Mouse (Mus musculus) splenic B cell, adult 2 months (primary cell): ENCODE data around the gene Hist1h2ak.
"Not testable (repeated sequence)": the region's sequence is repeated elsewhere in the genome, so short reads cannot be mapped to it uniquely, and the experiment has no call there.

ENCODE experiments used
- DNase-seq: peaks from one replicate; pipeline ENCODE4 v3.0.0-alpha.2; 2011; ENCODE audit warnings: low read depth, low spot score
- H3K27me3 ChIP-seq: 2 replicates; pipeline ENCODE4 v1.6.1; 2012; ENCODE audit warnings: mild to moderate bottlenecking, low read length, moderate library complexity, mixed read lengths; ENCODE audit not compliant: control insufficient read depth, poor library complexity, insufficient read depth, severe bottlenecking
- H3K36me3 ChIP-seq: 2 replicates; pipeline ENCODE4 v1.6.1; 2012; ENCODE audit warnings: mild to moderate bottlenecking, low read length, moderate library complexity, mixed read lengths; ENCODE audit not compliant: control insufficient read depth, poor library complexity, insufficient read depth, severe bottlenecking

Hist1h2ak gene

GRCm38 (mm10) chr13:21753524-21754285 lies at the start of gene Hist1h2ak, which contains the start of gene Hist1h2bn:
Hist1h2ak (minus strand) TSS chr13:21753827.
Hist1h2bn (plus strand) TSS chr13:21754123.
- H3K27me3 ChIP-seq, H3K36me3 ChIP-seq: not testable (repeated sequence)
- peak; percentile 95 for DNase-seq

DNA sequence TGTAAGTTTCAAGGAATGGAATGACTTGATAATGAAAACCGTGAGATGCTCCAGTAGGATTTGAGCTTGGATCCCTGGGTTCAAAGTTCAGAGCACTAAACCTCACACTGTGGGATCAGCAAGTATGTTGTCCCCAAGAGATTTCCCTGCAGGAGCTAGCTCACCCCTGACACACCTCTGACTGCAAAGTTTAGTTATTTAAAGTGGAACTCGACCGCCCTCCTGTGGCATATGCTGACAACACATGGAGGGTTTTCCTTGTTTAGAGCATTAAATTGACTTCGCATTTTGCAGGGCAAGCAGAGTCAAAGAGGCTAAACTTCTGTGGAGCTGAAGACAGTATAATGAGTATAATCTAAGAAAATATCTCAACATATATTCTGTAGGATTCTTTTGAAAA lies 49.4 kb upstream of the Hist1h2ak start:
- not testable (repeated sequence) for H3K27me3 ChIP-seq, DNase-seq, H3K36me3 ChIP-seq

GRCm38 (mm10) chr13:21797163-21797562 lies 43.5 kb upstream of the Hist1h2ak start:
- not testable (repeated sequence) for H3K36me3 ChIP-seq, DNase-seq, H3K27me3 ChIP-seq

GRCm38 (mm10) chr13:21795584-21795983 lies 42.0 kb upstream of the Hist1h2ak start:
- H3K27me3 ChIP-seq: no peaks in the 10 kb centered on the region
- DNase-seq: no peak
- H3K36me3 ChIP-seq: no peaks in the 10 kb centered on the region

GRCm38 (mm10) chr13:21790601-21791283 lies 37.1 kb upstream of the Hist1h2ak start:
- no peaks in the 10 kb centered on the region for H3K27me3 ChIP-seq
- no peak for DNase-seq

DNA sequence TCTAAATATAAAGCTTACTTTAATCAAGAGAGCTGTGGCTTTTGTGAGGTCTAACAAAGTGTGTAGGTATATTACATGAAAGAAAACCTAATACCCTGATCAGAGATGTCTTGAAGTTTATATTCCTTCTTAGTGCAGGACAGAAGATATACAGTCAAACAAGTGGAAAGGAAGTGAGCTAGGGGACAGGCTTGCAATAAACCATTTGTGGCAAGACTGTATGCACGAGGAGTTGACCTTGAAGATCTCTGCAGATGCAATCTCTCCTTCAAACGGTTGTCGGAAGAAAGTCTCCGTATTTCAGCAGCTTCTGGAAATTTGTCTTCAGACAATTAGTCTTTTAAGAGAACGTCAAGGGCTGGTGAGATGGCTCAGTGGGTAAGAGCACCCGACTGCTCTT lies 36.3 kb upstream of the Hist1h2ak start:
- Histone ChIP-seq H3K27me3 (no peaks in the 10 kb centered on the region), H3K36me3 (no peaks in the 10 kb centered on the region)
- DNase-seq: no peak

More at GRCm38 (mm10) chr13:21790601-21791283, 37.1 kb upstream of the Hist1h2ak start:
- H3K36me3 ChIP-seq: no peaks in the 10 kb centered on the region

DNA sequence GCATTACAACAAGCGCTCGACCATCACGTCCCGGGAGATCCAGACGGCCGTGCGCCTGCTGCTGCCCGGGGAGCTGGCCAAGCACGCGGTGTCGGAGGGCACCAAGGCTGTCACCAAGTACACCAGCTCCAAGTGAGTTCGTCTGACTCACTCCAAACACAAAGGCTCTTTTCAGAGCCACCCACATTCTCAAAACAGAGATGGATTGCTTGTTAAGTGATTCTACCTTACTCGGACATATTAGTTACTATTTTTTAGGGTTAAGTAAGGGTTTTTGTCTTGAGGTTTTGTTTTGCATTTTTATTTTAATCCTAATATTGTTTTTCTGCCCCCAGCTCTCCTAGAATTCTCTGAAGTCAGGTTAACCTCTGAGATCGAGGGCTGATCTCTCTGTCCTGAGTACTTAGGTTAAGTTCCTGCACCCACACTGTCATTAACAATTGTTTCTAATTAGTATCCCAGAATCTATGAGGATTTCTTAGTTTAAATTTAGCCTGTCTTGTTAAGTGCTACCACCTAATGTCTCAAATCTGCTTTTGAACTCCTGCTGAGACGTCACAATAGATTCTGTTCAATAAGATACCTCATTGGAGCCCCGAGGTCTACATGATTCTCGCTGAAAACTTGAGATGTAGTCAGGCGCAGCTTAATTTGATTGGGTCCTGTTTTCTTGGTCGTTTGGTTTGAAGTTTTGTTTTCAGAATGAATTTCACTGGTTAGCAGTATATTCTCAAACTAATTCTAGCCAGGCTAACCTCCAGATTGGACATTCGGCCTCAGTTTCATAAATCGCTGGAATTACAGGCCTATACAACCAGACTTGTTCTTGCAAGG lies 34.4 kb upstream of the Hist1h2ak start:
- Histone ChIP-seq H3K27me3 (no peaks in the 10 kb centered on the region), H3K36me3 (no peaks in the 10 kb centered on the region)
- no peak for DNase-seq

DNA sequence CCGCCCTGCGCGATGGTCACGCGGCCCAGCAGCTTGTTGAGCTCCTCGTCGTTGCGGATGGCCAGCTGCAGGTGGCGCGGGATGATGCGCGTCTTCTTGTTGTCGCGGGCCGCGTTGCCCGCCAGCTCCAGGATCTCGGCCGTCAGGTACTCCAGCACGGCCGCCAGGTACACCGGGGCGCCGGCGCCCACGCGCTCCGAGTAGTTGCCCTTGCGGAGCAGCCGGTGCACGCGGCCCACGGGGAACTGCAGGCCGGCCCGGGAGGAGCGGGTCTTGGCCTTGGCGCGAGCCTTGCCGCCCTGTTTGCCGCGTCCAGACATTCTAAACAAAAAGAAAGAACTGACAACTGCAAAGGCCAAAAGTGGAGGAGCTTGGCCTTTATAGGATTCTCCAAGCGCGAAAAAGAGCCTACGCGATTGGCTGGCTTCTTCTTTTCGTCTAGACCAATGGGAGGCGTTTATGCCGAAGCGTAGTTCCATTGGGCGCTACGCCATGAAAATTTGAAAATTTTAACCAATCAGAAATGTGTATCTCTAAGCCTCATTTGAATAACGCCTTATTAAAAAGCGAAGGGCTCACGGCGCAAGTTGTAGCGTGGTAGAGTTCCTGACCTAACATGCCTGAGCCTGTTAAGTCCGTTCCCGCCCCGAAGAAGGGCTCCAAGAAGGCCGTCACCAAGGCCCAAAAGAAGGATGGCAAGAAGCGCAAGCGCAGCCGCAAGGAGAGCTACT lies 33.4 kb upstream of the Hist1h2ak start, which contains the start of the genes Hist1h2an and Hist1h2bp:
Gene Hist1h2an (minus strand): TSS at position 320 of the 731 bp plus-strand sequence.
Gene Hist1h2bp (plus strand): TSS at position 563 of the 731 bp plus-strand sequence.
- peak; percentile 97 for DNase-seq
- H3K27me3 ChIP-seq: not testable (repeated sequence)

GRCm38 (mm10) chr13:21786189-21786898 lies 32.7 kb upstream of the Hist1h2ak start:
- no peaks in the 10 kb centered on the region for H3K36me3 ChIP-seq
- no peaks in the 10 kb centered on the region for H3K27me3 ChIP-seq
- DNase-seq: peak; percentile 49

More for the DNA sequence above, 33.4 kb upstream of the Hist1h2ak start, which contains the start of the genes Hist1h2an and Hist1h2bp:
- not testable (repeated sequence) for H3K36me3 ChIP-seq

GRCm38 (mm10) chr13:21784311-21784710 lies 30.7 kb upstream of the Hist1h2ak start:
- DNase-seq: no peak
- Histone ChIP-seq H3K27me3 (no peaks in the 10 kb centered on the region), H3K36me3 (no peaks in the 10 kb centered on the region)

GRCm38 (mm10) chr13:21783734-21784161 lies 30.1 kb upstream of the Hist1h2ak start:
- peak; percentile 67 for DNase-seq
- H3K27me3 ChIP-seq: no peaks in the 10 kb centered on the region
- H3K36me3 ChIP-seq: no peaks in the 10 kb centered on the region

DNA sequence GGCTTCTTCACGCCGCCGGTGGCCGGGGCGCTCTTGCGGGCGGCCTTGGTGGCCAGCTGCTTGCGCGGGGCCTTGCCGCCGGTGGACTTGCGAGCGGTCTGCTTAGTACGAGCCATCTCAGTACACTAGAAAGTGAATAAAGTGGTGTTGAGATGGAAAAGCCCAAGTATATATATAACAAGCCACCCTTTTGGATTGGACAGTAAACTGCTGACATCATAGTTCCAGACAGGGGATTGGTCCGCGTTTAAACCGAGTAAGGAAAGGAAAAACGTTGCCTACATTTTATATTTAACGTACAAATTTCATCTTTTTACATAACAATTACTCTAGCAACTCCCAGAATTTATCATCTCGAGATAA lies 29.6 kb upstream of the Hist1h2ak start, which contains the start of gene Hist1h3i:
Gene Hist1h3i (minus strand): TSS at position 116 of the 363 bp plus-strand sequence.
- DNase-seq: peak; percentile 94
- no peaks in the 10 kb centered on the region for H3K27me3 ChIP-seq
- H3K36me3 ChIP-seq: no peaks in the 10 kb centered on the region

DNA sequence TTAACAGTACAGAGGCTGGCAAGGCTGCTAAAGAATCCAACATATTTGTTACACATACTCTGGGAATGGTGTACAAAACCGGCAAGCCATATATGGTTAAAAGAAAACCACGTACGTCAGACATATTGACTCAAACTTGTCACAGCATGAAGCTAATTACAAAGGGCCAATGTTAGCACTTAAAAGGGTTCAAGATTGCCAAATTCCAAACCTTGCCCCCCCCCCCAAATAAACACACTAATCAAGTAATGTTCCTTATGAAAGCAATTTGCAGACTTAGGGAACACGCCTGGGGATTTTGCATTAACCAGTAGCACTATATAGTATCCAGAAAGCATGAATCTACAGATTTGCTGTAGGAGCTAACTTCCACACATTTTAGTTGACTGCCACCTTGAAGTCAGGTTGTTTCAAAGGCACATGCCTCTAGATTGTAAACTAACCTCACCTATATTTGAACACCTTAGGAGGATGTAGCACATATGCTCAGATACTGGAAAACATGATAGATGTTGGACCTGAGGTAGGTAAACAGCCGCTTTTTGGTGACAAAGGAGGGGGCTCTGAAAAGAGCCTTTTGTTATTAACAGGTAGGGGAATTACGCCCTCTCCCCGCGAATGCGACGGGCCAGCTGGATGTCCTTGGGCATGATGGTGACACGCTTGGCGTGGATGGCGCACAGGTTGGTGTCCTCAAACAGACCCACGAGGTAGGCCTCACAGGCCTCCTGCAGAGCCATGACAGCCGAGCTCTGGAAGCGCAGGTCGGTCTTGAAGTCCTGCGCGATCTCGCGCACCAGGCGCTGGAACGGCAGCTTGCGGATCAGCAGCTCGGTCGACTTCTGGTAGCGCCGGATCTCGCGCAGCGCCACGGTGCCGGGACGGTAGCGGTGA lies 29.0 kb upstream of the Hist1h2ak start:
- H3K36me3 ChIP-seq, H3K27me3 ChIP-seq: not testable (repeated sequence)
- peak; percentile 31 for DNase-seq
